ENCODE assay signal across 17 mouse cellular contexts in genomic region chr8:60965306-60965705, GRCm38 (mm10). TPM values are rescaled to one million over a fixed set of nuclear protein-coding genes. Genes with fewer than 3 reads are reported as not detected.
DNase-seq lines count a peak whose midpoint lies in the region; ATAC-seq and TF ChIP-seq lines count a peak whose summit lies in the region.
"Had no signal": no experiment of that assay in that cellular context is flagged by ENCODE, and none has a peak within 500 bp of the region (broad histone marks: within the 10 kb centered on the region; RNA-seq: fewer than 3 reads in every experiment).

No protein-coding gene starts in this region.

- no peak for TF ChIP-seq CTCF in small intestine, adult 2 months (IDR thresholded peaks at IDR 0.05; ENCODE audit: extremely low read depth, insufficient read length, insufficient replicate concordance, low read depth, low read length)

- WGBS in heart, embryonic 14.5 days, result 33% methylated on average over 6 of the region's 6 CpGs
- 38% methylated on average over 6 of the region's 6 CpGs for WGBS in liver, embryonic 11.5 days
- WGBS in small intestine, adult 2 months, result 16% methylated on average over 6 of the region's 6 CpGs

- no peak for TF ChIP-seq POLR2A in small intestine, adult 2 months (IDR thresholded peaks at IDR 0.05; ENCODE audit: low read depth, low read length)

- H3K36me3 ChIP-seq in heart, embryonic 14.5 days (ENCODE audit: control insufficient read depth, insufficient read depth, low read length), result no peaks in the 10 kb centered on the region
- no peaks in the 10 kb centered on the region for H3K36me3 ChIP-seq in liver, embryonic 11.5 days (ENCODE audit: control insufficient read depth, insufficient read depth, low read length)
- H3K36me3 ChIP-seq in small intestine, adult 2 months (ENCODE audit: control insufficient read depth, insufficient read depth, low read length), result no peaks in the 10 kb centered on the region
- H3K36me3 ChIP-seq: embryonic facial prominence, embryonic 10.5 days; heart, embryonic 15.5 days; limb, embryonic 13.5 days; midbrain, embryonic 13.5 days had no signal

- H3K9ac ChIP-seq in heart, embryonic 14.5 days (ENCODE audit: low read length), result no peak overlapping the region
- no peak overlapping the region for H3K9ac ChIP-seq in liver, embryonic 11.5 days (ENCODE audit: low read depth, low read length)
- H3K9ac ChIP-seq: heart, embryonic 15.5 days; limb, embryonic 13.5 days; midbrain, embryonic 13.5 days had no signal

- H3K27ac ChIP-seq in heart, embryonic 14.5 days (replicated peaks in 1 of 2; ENCODE audit: control insufficient read depth in 1 of 2, insufficient read depth in 1 of 2, low read depth in 2 of 2, low read length in 2 of 2), result peak overlapping the region in 1 of 2 experiments; percentile 20; a peak in 1 of 4 replicates
- H3K27ac ChIP-seq in liver, embryonic 11.5 days (ENCODE audit: low read depth, low read length), result no peak overlapping the region
- peak overlapping the region; percentile 59 for H3K27ac ChIP-seq in small intestine, adult 2 months (ENCODE audit: insufficient read depth, low read depth, low read length)
- H3K27ac ChIP-seq: embryonic facial prominence, embryonic 10.5 days; heart, embryonic 15.5 days; limb, embryonic 13.5 days; midbrain, embryonic 13.5 days had no signal

- H3K4me2 ChIP-seq in heart, embryonic 14.5 days (ENCODE audit: low read length), result peak overlapping the region; percentile 24
- peak overlapping the region; percentile 23 for H3K4me2 ChIP-seq in liver, embryonic 11.5 days
- H3K4me2 ChIP-seq: heart, embryonic 15.5 days; limb, embryonic 13.5 days; midbrain, embryonic 13.5 days had no signal

- no peaks in the 10 kb centered on the region for H3K9me3 ChIP-seq in heart, embryonic 14.5 days (ENCODE audit: control insufficient read depth, low read length)
- H3K9me3 ChIP-seq in liver, embryonic 11.5 days (ENCODE audit: control insufficient read depth, low read length), result no peaks in the 10 kb centered on the region
- H3K9me3 ChIP-seq: embryonic facial prominence, embryonic 10.5 days; heart, embryonic 15.5 days; limb, embryonic 13.5 days; midbrain, embryonic 13.5 days had no signal

- H3K27me3 ChIP-seq in heart, embryonic 14.5 days (ENCODE audit: control insufficient read depth, insufficient read depth, low read length), result no peaks in the 10 kb centered on the region
- H3K27me3 ChIP-seq in liver, embryonic 11.5 days (replicated peaks; ENCODE audit: control insufficient read depth, insufficient read depth, low read length), result no peaks in the 10 kb centered on the region
- no peaks in the 10 kb centered on the region for H3K27me3 ChIP-seq in small intestine, adult 2 months (ENCODE audit: control insufficient read depth, insufficient read depth, low read length)
- H3K27me3 ChIP-seq: heart, embryonic 15.5 days; limb, embryonic 13.5 days; midbrain, embryonic 13.5 days had no signal

- no peak for ATAC-seq in heart, embryonic 14.5 days (ENCODE audit: insufficient number of reproducible peaks, insufficient read depth, low FRiP score, low read depth)
- no peak for ATAC-seq in liver, embryonic 11.5 days (replicated peaks; ENCODE audit: low FRiP score)
- ATAC-seq: activated CD4-positive, CD25-positive, alpha-beta regulatory T cell, adult 4 months; forebrain, embryonic 16.5 days; hindbrain, embryonic 16.5 days; midbrain, embryonic 13.5 days had no signal

- peaks cover 3 to 24% of the 10 kb centered on the region in 2 experiments for H3K4me1 ChIP-seq in heart, embryonic 14.5 days (ENCODE audit: control insufficient read depth in 2 of 2, insufficient read depth in 2 of 2, low read length in 2 of 2)
- H3K4me1 ChIP-seq in liver, embryonic 11.5 days (replicated peaks; ENCODE audit: control insufficient read depth, insufficient read depth, low read length), result peaks cover 49% of the 10 kb centered on the region
- H3K4me1 ChIP-seq in small intestine, adult 2 months (ENCODE audit: control insufficient read depth, insufficient read depth, insufficient read length, low read length), result peaks cover 11% of the 10 kb centered on the region; the same call in 1 of the 2 replicates
- H3K4me1 ChIP-seq: midbrain, embryonic 13.5 days had no signal

- H3K4me3 ChIP-seq in heart, embryonic 14.5 days (ENCODE audit: control insufficient read depth in 1 of 2, insufficient read depth in 1 of 2, low read depth in 1 of 2, low read length in 2 of 2), result no peak overlapping the region
- no peak overlapping the region for H3K4me3 ChIP-seq in liver, embryonic 11.5 days (ENCODE audit: low read depth, low read length)
- H3K4me3 ChIP-seq in small intestine, adult 2 months (ENCODE audit: low read depth, low read length), result no peak overlapping the region; the same call in 1 of the 2 replicates
- H3K4me3 ChIP-seq: embryonic facial prominence, embryonic 10.5 days; heart, embryonic 15.5 days; limb, embryonic 13.5 days; midbrain, embryonic 13.5 days had no signal

- no peak for DNase-seq in heart, adult 11 months
- DNase-seq in MEL-GATA-1-ER (ENCODE audit: extremely low read depth, low read depth), result peak; percentile 50
- no peak for DNase-seq in liver, embryonic 11.5 days (ENCODE audit: low spot score)
- no peak for DNase-seq in kidney, adult 11 months
- no peak for DNase-seq in urinary bladder, postnatal 36 days (ENCODE audit: low spot score in 2 of 2)
- DNase-seq: adrenal gland, postnatal 25 days; cerebellum, postnatal 14 days; spleen, adult 18-20 months had no signal

RNA-seq across cellular contexts. Expression of gene Clcn3, which starts 17.8 kb away (rescaled TPM):
- polyA plus RNA-seq in heart, embryonic 14.5 days (2014; fragmentation: Nextera tagmentation; extraction: Ambion mirVana), result 22.1 and 25.5 TPM in 2 replicates
- polyA plus RNA-seq in liver, embryonic 11.5 days (2014; fragmentation: Nextera tagmentation; extraction: Ambion mirVana), result 42.9 and 43.8 TPM in 2 replicates
- polyA plus RNA-seq in small intestine, adult 2 months (2012; rRNA removed), result 6.8 and 9.3 TPM in 2 replicates

RNA-seq across cellular contexts. Expression of gene Nek1, which starts 27.7 kb away (rescaled TPM):
- 12.6 and 14.4 TPM in 2 replicates for polyA plus RNA-seq in heart, embryonic 14.5 days (2014; fragmentation: Nextera tagmentation; extraction: Ambion mirVana)
- polyA plus RNA-seq in liver, embryonic 11.5 days (2014; fragmentation: Nextera tagmentation; extraction: Ambion mirVana), result 14.1 and 17.1 TPM in 2 replicates
- 1.8 and 2.9 TPM in 2 replicates for polyA plus RNA-seq in small intestine, adult 2 months (2012; rRNA removed)
